Mouse (Mus musculus) intestine, postnatal 0 days (tissue): Measurements from ENCODE around the gene Zfp637. TPM values are rescaled to one million over a fixed set of nuclear protein-coding genes. Genes with fewer than 3 reads are reported as not detected.
A peak's percentile ranks its signal among the peaks of the same experiment; 100 is the strongest.
"Not testable (repeated sequence)": the region's sequence is repeated elsewhere in the genome, so short reads cannot be mapped to it uniquely, and the experiment has no call there.

ENCODE experiments used
- ATAC-seq: fragments of 200-750 bp; cut with Nextera tagmentation; 2 replicates; pipeline ENCODE4 v1.8.0; 2017; ENCODE audit warnings: mild to moderate bottlenecking, moderate TSS enrichment, moderate library complexity
- H3K27ac ChIP-seq: fragments of 300-500 bp; sonication (generic); 2 replicates; pipeline ENCODE4 v1.5.1; 2014; ENCODE audit warnings: mild to moderate bottlenecking, low read depth, low read length, moderate library complexity
- H3K27me3 ChIP-seq: fragments of 300-500 bp; sonication (generic); replicated peaks from 2 replicates; pipeline ENCODE4 v1.6.1; 2014; ENCODE audit warnings: low read length, mixed read lengths; ENCODE audit not compliant: control insufficient read depth, insufficient read depth
- H3K36me3 ChIP-seq: fragments of 300-500 bp; sonication (generic); 2 replicates; pipeline ENCODE4 v1.6.1; 2014; ENCODE audit warnings: mild to moderate bottlenecking, moderate library complexity; ENCODE audit not compliant: control insufficient read depth, insufficient read depth
- H3K4me1 ChIP-seq: fragments of 300-500 bp; sonication (generic); replicated peaks from 2 replicates; pipeline ENCODE4 v1.6.1; 2014; ENCODE audit warnings: antibody characterized with exemption, low read length, mixed read lengths; ENCODE audit not compliant: control insufficient read depth, insufficient read depth
- H3K4me2 ChIP-seq: fragments of 300-500 bp; sonication (generic); replicated peaks from 2 replicates; pipeline ENCODE4 v1.6.1; 2014; ENCODE audit warnings: low read depth, mild to moderate bottlenecking, moderate library complexity
- H3K4me3 ChIP-seq: fragments of 300-500 bp; sonication (generic); 2 replicates; pipeline ENCODE4 v1.5.1; 2014; ENCODE audit warnings: low read depth, low read length
- H3K9ac ChIP-seq: fragments of 300-500 bp; sonication (generic); 2 replicates; pipeline ENCODE4 v1.6.1; 2014; ENCODE audit warnings: mild to moderate bottlenecking, low read depth, low read length
- H3K9me3 ChIP-seq: fragments of 300-500 bp; sonication (generic); 2 replicates; pipeline ENCODE4 v1.6.1; 2016; ENCODE audit warnings: mixed run types; ENCODE audit not compliant: control insufficient read depth
- CTCF ChIP-seq: sonication (generic); IDR thresholded peaks from 2 replicates; pipeline ENCODE4 v1.5.1; 2016; ENCODE audit warnings: low read depth, mild to moderate bottlenecking, control low read depth, antibody characterized with exemption, moderate library complexity
- WGBS: fragments of 180-500 bp; shearing (Covaris S2); extraction: QIAGEN DNeasy Blood & Tissue Kit; methylation state at CpG from one replicate; pipeline ENCODE4 v1.1.7; 2014; 5-methylcytosine and 5-hydroxymethylcytosine counted together
- polyA plus RNA-seq: library from polyadenylated mRNA; unstranded; fragments of >200 nt; fragmentation: Nextera tagmentation; extraction: Ambion mirVana; gene quantifications from 2 replicates; pipeline ENCODE4 v1.2.1, GENCODE M21; 2015

Gene Zfp637
- polyA plus RNA-seq, 1 experiment from 2014 or later = 46.1 TPM

DNA sequence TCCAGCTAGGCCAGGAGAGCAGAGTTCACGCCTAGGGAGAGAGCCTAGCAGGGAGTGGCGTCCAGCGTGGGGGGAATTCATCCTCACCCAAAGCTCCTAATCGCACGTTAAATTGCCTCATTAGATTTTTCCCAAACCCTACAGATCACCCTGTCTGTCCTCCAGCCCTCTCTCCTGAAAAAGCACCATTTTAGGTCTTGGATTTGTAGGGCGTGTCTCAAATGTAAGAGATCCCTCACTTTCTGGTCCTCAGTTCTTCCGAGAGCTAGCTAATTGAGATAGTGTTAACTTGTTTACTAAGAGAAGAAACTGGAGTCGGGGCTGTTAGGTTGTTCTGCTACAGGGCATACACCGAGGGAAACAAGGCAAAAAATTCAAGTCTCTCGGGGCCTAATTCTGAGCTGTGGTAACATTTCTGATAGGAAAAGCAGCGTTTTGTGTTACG lies 553 bp downstream of the Zfp637 start:
- Histone ChIP-seq H3K36me3 (peaks cover 24% of the 10 kb centered on the region), H3K27me3 (no peaks in the 10 kb centered on the region), H3K9me3 (no peaks in the 10 kb centered on the region), H3K27ac (peak overlapping the region; percentile 89), H3K4me3 (peak overlapping the region; percentile 98), H3K4me1 (no peaks in the 10 kb centered on the region), H3K4me2 (peak overlapping the region; percentile 88), H3K9ac (peak overlapping the region; percentile 91)
- no peak for TF ChIP-seq CTCF
- no peak for ATAC-seq
- 5% methylated on average over 12 of the region's 12 CpGs for WGBS

DNA sequence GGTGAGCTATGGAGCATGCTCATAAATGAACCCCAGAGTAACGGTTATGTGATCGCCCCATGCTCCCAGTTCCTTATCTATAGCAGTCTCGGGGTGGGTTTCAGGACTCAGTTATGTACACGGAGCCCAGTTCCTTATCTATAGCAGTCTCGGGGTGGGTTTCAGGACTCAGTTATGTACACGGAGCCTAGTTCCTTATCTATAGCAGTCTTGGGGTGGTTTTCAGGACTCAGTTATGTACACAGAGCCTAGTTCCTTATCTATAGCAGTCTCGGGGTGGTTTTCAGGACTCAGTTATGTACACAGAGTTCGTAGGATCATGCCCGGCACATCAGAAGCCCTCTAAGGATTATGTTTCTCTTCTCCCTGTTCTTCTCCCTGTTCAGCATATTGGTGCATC lies 3.6 kb downstream of the Zfp637 start:
- ATAC-seq = no peak
- no peak overlapping the region for H3K4me3 ChIP-seq
- H3K9ac ChIP-seq = no peak overlapping the region
- no peaks in the 10 kb centered on the region for H3K27me3 ChIP-seq
- H3K4me1 ChIP-seq = no peaks in the 10 kb centered on the region
- H3K36me3 ChIP-seq = peaks cover 33% of the 10 kb centered on the region
- WGBS = 55% methylated on average over 9 of the region's 9 CpGs
- H3K4me2 ChIP-seq = no peak overlapping the region
- H3K9me3 ChIP-seq = no peaks in the 10 kb centered on the region
- TF ChIP-seq CTCF = no peak
- H3K27ac ChIP-seq = no peak overlapping the region

DNA sequence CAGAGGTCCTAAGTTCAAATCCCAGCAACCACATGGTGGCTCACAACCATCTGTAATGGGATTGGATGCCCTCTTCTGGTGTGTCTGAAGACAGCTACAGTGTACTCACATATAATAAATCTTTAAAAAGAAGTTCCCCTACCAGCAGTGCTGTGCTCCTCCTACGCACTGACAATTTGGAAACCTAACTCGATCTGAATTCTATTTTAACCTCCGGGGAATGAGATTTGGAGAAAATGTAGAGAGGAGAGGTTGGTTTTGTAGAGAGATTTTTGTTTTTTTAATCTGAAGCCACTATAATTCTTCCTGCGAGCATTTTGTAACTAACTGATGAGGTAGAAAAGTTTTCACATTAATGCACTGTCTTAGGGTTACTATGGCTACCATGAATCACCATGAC lies 5.7 kb downstream of the Zfp637 start:
- H3K27ac ChIP-seq, H3K4me1 ChIP-seq, H3K27me3 ChIP-seq, H3K4me2 ChIP-seq, H3K4me3 ChIP-seq, H3K9ac ChIP-seq, H3K9me3 ChIP-seq, ATAC-seq: not testable (repeated sequence)
- peaks cover 33% of the 10 kb centered on the region for H3K36me3 ChIP-seq
- 98% methylated on average over 4 of the region's 4 CpGs for WGBS

DNA sequence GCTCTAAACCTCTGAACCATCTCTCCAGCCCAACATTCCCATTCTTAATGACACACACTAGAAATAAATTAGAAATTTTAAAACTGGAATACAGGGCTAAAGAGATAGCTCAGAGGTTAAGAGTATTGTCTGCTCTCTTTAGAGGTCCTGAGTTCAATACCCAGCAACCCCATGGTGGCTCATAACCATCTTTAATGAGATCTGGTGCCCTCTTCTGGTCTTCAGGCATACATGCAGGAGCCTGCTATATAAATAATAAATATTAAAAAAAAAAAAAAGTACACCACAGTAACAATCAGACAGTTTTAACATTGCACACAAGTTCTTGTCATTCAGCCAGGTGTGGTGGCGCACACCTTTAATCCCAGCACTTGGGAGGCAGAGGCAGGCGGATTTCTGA lies 6.8 kb downstream of the Zfp637 start:
- no peak overlapping the region for H3K9ac ChIP-seq
- 100% methylated on average over 2 of the region's 2 CpGs for WGBS
- H3K27me3 ChIP-seq = no peaks in the 10 kb centered on the region
- no peak overlapping the region for H3K4me2 ChIP-seq
- no peaks in the 10 kb centered on the region for H3K4me1 ChIP-seq
- H3K4me3 ChIP-seq = no peak overlapping the region
- peak; percentile 37; the same call in 1 of the 2 replicates for TF ChIP-seq CTCF
- peaks cover 33% of the 10 kb centered on the region for H3K36me3 ChIP-seq
- H3K27ac ChIP-seq = no peak overlapping the region
- H3K9me3 ChIP-seq = no peaks in the 10 kb centered on the region
- ATAC-seq = no peak

DNA sequence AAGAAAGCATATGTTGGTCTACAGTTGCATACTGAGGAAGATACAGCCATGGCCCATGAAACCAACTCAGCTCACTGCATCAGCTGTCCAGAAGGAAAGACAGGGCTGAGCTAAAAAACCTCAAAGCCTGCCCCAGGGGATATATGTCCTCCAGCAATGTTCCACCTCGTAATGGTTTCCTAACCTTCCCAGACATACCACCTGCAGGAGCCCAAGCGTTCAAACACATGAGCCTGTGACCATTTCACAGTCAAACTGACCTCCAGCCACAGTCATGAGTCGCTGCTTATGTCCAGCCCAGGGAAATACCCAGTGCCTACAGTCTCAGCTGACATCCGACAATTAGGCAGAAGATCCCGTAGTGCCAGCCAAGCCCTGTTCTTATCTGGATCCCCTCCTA lies 7.6 kb downstream of the Zfp637 start:
- 91% methylated on average over 5 of the region's 5 CpGs for WGBS
- no peak for ATAC-seq

DNA sequence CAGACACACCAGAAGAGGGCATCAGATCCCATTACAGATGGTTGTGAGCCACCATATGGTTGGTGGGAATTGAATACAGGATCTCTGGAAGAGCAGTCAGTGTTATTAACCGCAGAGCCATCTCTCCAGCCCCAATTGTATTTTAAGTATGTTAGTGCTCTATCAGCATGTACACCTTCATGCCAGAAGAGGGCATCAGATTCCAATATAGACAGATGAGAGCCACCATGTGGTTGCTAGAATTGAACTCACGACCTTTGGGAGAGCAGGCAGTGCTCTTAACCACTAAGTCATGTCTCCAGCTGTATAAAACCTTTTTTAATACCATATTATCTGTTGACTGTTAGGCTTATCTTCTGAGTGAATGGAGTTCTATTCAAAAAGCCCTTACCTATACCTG lies 10.8 kb downstream of the Zfp637 start:
- no peak for ATAC-seq
- Histone ChIP-seq H3K4me2 (no peak overlapping the region), H3K36me3 (peaks cover 9% of the 10 kb centered on the region; the same call in 1 of the 2 replicates), H3K4me3 (no peak overlapping the region), H3K9ac (no peak overlapping the region), H3K9me3 (no peaks in the 10 kb centered on the region), H3K27me3 (no peaks in the 10 kb centered on the region), H3K4me1 (no peaks in the 10 kb centered on the region), H3K27ac (no peak overlapping the region)
- 60% methylated on average over 2 of the region's 2 CpGs for WGBS
- peak; percentile 56 for TF ChIP-seq CTCF

More for the DNA sequence above, 7.6 kb downstream of the Zfp637 start:
- H3K4me1 ChIP-seq = no peaks in the 10 kb centered on the region
- peaks cover 33% of the 10 kb centered on the region for H3K36me3 ChIP-seq
- no peak for TF ChIP-seq CTCF
- no peak overlapping the region for H3K9ac ChIP-seq
- no peak overlapping the region; the same call in 1 of the 2 replicates for H3K27ac ChIP-seq
- H3K4me3 ChIP-seq = no peak overlapping the region
- no peak overlapping the region for H3K4me2 ChIP-seq
- H3K9me3 ChIP-seq = no peaks in the 10 kb centered on the region
- H3K27me3 ChIP-seq = no peaks in the 10 kb centered on the region

DNA sequence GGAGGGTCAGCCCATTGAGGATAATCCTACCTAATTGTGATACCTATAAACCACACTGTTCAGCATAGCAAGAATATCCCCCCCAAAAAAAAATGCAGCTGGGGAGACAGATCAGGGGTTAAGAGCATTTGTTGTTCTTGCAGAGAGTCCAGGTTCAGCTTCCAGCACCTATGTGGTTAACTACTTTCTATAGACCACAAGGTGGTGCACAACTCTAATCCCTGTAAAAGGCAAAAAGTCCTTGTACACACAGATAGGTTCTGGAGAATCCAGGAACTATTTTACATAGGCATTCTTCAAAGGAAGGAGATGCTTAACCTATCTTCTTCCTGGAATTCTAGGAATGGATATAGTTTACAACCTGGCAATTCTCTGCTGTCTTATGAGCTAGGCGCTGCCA lies 17.0 kb downstream of the Zfp637 start:
- ATAC-seq = no peak
- Histone ChIP-seq H3K36me3 (no peaks in the 10 kb centered on the region), H3K9me3 (no peaks in the 10 kb centered on the region), H3K4me3 (no peak overlapping the region), H3K9ac (no peak overlapping the region), H3K4me1 (no peaks in the 10 kb centered on the region), H3K27me3 (no peaks in the 10 kb centered on the region), H3K27ac (no peak overlapping the region), H3K4me2 (no peak overlapping the region)
- peak; percentile 66 for TF ChIP-seq CTCF
- 37% methylated on average over 1 of the region's 1 CpGs for WGBS
